Mouse (Mus musculus): ENCODE results near the gene Inpp5a. TPM values are rescaled to one million over a fixed set of nuclear protein-coding genes. Genes with fewer than 3 reads are reported as not detected.

Gene Inpp5a
- total and polyA plus RNA-seq, 2 experiments from 2014 or later = 43.4 to 65.2 TPM

DNA sequence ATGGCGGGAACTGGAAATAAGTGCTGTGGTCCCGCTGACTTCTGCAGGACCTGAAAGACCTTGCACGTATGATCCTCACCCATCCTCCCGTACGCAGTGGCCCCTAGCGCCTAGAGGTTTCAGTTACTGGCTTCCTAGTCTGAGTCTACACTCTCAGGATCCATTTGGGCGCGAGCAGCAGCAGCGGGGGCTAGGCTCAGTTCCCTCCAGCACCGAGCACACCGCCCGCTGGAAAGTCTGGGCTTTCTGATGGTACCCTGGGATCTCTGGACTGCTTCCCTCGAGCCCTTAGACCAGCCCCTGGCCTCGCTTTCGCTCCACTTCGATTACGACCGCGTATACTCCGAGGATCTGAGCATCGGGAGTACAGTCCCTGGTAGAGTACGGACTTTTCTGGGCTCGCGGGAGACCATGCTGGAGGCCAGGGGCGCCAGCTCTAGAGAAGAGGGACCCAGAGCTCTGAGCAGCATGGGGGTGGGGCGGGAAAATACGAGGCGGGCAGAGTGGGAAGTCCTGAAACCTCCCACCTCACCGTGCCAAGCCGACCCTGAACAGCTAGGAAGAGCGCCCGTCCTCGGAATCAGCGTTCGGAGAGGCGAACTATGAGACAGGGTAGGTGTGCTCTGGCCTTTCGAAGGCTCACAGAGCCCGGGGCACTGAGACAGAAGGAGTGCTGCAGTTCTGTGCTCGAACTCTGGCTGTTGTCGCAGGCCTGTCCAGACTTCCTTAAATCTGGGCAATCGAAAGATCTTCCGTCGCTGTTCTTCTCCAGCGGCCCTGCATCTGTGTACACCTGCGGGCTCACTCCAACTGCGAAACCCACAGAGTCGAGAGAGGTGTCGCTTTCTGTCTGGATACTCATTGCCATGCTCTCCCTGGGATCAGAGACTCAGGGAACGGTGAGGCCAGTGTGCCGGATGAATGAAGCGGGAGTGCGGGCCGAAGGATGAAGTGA is 195.6 kb downstream of the Inpp5a start:
- Histone ChIP-seq H3K4me3 (ENCODE audit: low read depth, low read length) (peak overlapping the region; percentile 32), H3K27ac (ENCODE audit: low read depth) (no peak overlapping the region), H3K9me3 (replicated peaks; ENCODE audit: control insufficient read depth, low read length) (no peaks in the 10 kb centered on the region), H3K4me2 (ENCODE audit: low read depth, low read length) (peak overlapping the region; percentile 30), H3K27me3 (ENCODE audit: control insufficient read depth, insufficient read depth, low read length) (peaks cover 90% of the 10 kb centered on the region), H3K36me3 (replicated peaks; ENCODE audit: control insufficient read depth, insufficient read depth, low read length) (peaks cover 6% of the 10 kb centered on the region), H3K9ac (replicated peaks; ENCODE audit: low read depth, low read length) (no peak overlapping the region), H3K4me1 (ENCODE audit: control insufficient read depth, insufficient read depth) (peaks cover 18% of the 10 kb centered on the region)
- TF ChIP-seq EP300 (IDR thresholded peaks at IDR 0.05; ENCODE audit: low read depth) = no peak
- TF ChIP-seq CTCF (IDR thresholded peaks at IDR 0.05; ENCODE audit: low read depth) = no peak
- WGBS = 3% methylated on average over 53 of the region's 53 CpGs
- DNase-seq (ENCODE audit: low spot score) = no peak
- no peak for ATAC-seq (ENCODE audit: insufficient read depth, low read depth)

DNA sequence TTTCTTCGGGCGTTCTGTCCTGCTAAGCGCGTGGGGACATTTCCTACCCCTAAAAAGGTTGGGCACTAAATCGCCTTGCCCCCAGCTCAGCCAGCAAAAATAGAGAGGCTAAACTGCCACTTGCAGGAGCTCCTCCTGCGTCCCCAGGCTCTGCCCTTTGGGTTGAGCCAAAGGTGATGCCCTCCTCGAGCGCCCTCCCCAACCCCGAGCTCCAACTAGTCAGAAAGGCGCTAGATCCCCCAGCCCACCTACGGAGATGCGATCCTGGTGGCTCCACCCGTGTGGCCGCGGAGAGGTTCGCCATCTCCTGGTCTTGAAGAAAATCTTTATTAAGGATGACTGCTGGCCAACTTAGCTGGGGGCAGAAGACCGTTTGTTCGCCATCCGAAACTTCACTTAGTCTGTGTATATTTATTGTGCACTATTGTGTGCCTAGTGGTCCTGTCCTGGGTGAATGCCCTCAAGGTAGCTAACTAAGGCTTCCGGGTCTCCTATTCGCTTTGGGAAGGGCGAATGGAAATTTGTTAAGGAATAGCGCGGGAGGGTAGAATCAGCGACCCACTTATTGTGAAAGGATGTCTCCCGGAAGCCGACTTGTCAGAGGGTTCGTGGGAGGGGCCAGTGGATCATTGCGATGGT is 196.4 kb downstream of the Inpp5a start:
- ATAC-seq (ENCODE audit: insufficient read depth, low read depth) (no peak), DNase-seq (ENCODE audit: low spot score) (no peak)
- Histone ChIP-seq H3K27ac (ENCODE audit: low read depth) (no peak overlapping the region), H3K4me2 (ENCODE audit: low read depth, low read length) (0 out of 2 replicates have a peak overlapping the region, but pooled peaks have one; percentile 30), H3K27me3 (ENCODE audit: control insufficient read depth, insufficient read depth, low read length) (peaks cover 90% of the 10 kb centered on the region), H3K4me3 (ENCODE audit: low read depth, low read length) (peak overlapping the region; percentile 32; the same call in 1 of the 2 replicates), H3K9ac (replicated peaks; ENCODE audit: low read depth, low read length) (no peak overlapping the region), H3K36me3 (replicated peaks; ENCODE audit: control insufficient read depth, insufficient read depth, low read length) (no peaks in the 10 kb centered on the region), H3K9me3 (replicated peaks; ENCODE audit: control insufficient read depth, low read length) (no peaks in the 10 kb centered on the region), H3K4me1 (ENCODE audit: control insufficient read depth, insufficient read depth) (peaks cover 18% of the 10 kb centered on the region)
- WGBS = 5% methylated on average over 29 of the region's 29 CpGs
- TF ChIP-seq EP300 (IDR thresholded peaks at IDR 0.05; ENCODE audit: low read depth) (no peak), CTCF (IDR thresholded peaks at IDR 0.05; ENCODE audit: low read depth) (no peak)

GRCm38 (mm10) chr7:139587919-139588318 is 199.0 kb downstream of the Inpp5a start:
- 41% methylated on average over 7 of the region's 7 CpGs for WGBS
- 0 out of 2 replicates have a peak, but pooled peaks cover 6% of the 10 kb centered on the region for H3K4me1 ChIP-seq (ENCODE audit: control insufficient read depth, insufficient read depth)
- H3K27me3 ChIP-seq (ENCODE audit: control insufficient read depth, insufficient read depth, low read length) = peaks cover 64% of the 10 kb centered on the region

GRCm38 (mm10) chr7:139590302-139590701 is 201.4 kb downstream of the Inpp5a start:
- DNase-seq (ENCODE audit: low spot score) (no peak), ATAC-seq (ENCODE audit: insufficient read depth, low read depth) (peak; percentile 44; the same call in 1 of the 2 replicates)
- TF ChIP-seq CTCF (IDR thresholded peaks at IDR 0.05; ENCODE audit: low read depth) (peak; percentile 78), EP300 (IDR thresholded peaks at IDR 0.05; ENCODE audit: low read depth) (no peak)
- Histone ChIP-seq H3K27ac (ENCODE audit: low read depth) (no peak overlapping the region), H3K4me1 (ENCODE audit: control insufficient read depth, insufficient read depth) (no peaks in the 10 kb centered on the region), H3K9me3 (replicated peaks; ENCODE audit: control insufficient read depth, low read length) (no peaks in the 10 kb centered on the region), H3K36me3 (replicated peaks; ENCODE audit: control insufficient read depth, insufficient read depth, low read length) (no peaks in the 10 kb centered on the region), H3K4me3 (ENCODE audit: low read depth, low read length) (no peak overlapping the region), H3K9ac (replicated peaks; ENCODE audit: low read depth, low read length) (no peak overlapping the region), H3K4me2 (ENCODE audit: low read depth, low read length) (no peak overlapping the region), H3K27me3 (ENCODE audit: control insufficient read depth, insufficient read depth, low read length) (peaks cover 40% of the 10 kb centered on the region)
- 21% methylated on average over 3 of the region's 3 CpGs for WGBS

More at GRCm38 (mm10) chr7:139587919-139588318, 199.0 kb downstream of the Inpp5a start:
- no peak overlapping the region for H3K4me2 ChIP-seq (ENCODE audit: low read depth, low read length)
- no peak overlapping the region for H3K4me3 ChIP-seq (ENCODE audit: low read depth, low read length)
- DNase-seq (ENCODE audit: low spot score) (no peak), ATAC-seq (ENCODE audit: insufficient read depth, low read depth) (no peak)
- no peaks in the 10 kb centered on the region for H3K36me3 ChIP-seq (replicated peaks; ENCODE audit: control insufficient read depth, insufficient read depth, low read length)
- no peaks in the 10 kb centered on the region for H3K9me3 ChIP-seq (replicated peaks; ENCODE audit: control insufficient read depth, low read length)
- H3K9ac ChIP-seq (replicated peaks; ENCODE audit: low read depth, low read length) = no peak overlapping the region
- no peak overlapping the region for H3K27ac ChIP-seq (ENCODE audit: low read depth)
- TF ChIP-seq EP300 (IDR thresholded peaks at IDR 0.05; ENCODE audit: low read depth) = no peak
- no peak for TF ChIP-seq CTCF (IDR thresholded peaks at IDR 0.05; ENCODE audit: low read depth)

DNA sequence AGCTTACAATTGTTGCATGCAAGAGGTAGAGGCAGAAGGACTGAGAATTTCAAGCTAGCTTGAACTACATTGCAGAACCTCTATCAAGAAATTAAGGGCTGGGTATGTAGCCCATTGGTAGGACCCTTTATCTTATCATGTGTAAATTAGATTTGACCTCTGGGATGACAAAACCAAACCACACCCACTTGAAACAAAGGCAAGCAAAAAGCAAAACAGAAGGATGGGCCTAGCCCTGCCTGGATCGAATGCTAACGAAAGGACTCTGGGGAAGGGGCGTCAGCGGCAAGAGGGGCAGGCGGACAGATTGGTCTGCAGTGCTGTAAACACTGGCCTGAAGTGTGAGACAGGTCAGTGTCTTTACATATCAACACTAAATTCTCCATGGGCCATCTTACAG is 202.4 kb downstream of the Inpp5a start:
- H3K4me1 ChIP-seq (ENCODE audit: control insufficient read depth, insufficient read depth) = no peaks in the 10 kb centered on the region
- WGBS = 63% methylated on average over 5 of the region's 5 CpGs
- no peak for DNase-seq (ENCODE audit: low spot score)
- H3K27ac ChIP-seq (ENCODE audit: low read depth) = no peak overlapping the region
- no peak overlapping the region for H3K4me3 ChIP-seq (ENCODE audit: low read depth, low read length)
- no peaks in the 10 kb centered on the region for H3K36me3 ChIP-seq (replicated peaks; ENCODE audit: control insufficient read depth, insufficient read depth, low read length)
- H3K9me3 ChIP-seq (replicated peaks; ENCODE audit: control insufficient read depth, low read length) = no peaks in the 10 kb centered on the region
- H3K9ac ChIP-seq (replicated peaks; ENCODE audit: low read depth, low read length) = no peak overlapping the region
- no peak overlapping the region for H3K4me2 ChIP-seq (ENCODE audit: low read depth, low read length)
- H3K27me3 ChIP-seq (ENCODE audit: control insufficient read depth, insufficient read depth, low read length) = peaks cover 30% of the 10 kb centered on the region
- TF ChIP-seq EP300 (IDR thresholded peaks at IDR 0.05; ENCODE audit: low read depth) (no peak), CTCF (IDR thresholded peaks at IDR 0.05; ENCODE audit: low read depth) (no peak)
- ATAC-seq (ENCODE audit: insufficient read depth, low read depth) = no peak

All from heart, postnatal 0 days (tissue).